Mouse (Mus musculus): ENCODE results near the gene Mfsd6.
A peak's percentile ranks its signal among the peaks of the same experiment; 100 is the strongest.

GRCm38 (mm10) chr1:52630248-52630936 is 96.9 kb downstream of the Mfsd6 start, which contains the start of gene Nemp2:
- TF ChIP-seq EP300 (IDR thresholded peaks at IDR 0.05; ENCODE audit: low read depth): peak; percentile 23; the same call in 1 of the 2 replicates
- peak; percentile 83 for TF ChIP-seq CTCF (IDR thresholded peaks at IDR 0.05; ENCODE audit: low read depth)
